Mouse (Mus musculus) gastrocnemius, postnatal 14 days (tissue): ENCODE measurements at regions not wholly inside any gene's neighbourhood (a gene's known extent, or its start where the extent isn't known, plus 50 kb on each side); places are given as distances from the start of the nearest gene placed in this dataset.

Source experiments
- microRNA-seq, 2 experiments: library from miRNA; unstranded; fragments of <30 nt; microRNA quantifications; one replicate each; pipeline ENCODE4 v1.2.0; 2021

Small RNAs in the stretch of these regions (microRNA-seq; reads per million reads assigned to microRNA genes)
- gene Mir6420: 0 reads per million in 2 experiments
